Mouse (Mus musculus) CH12.LX (cell line): Measurements from ENCODE around the gene Ccdc15. TPM values are rescaled to one million over a fixed set of nuclear protein-coding genes. Genes with fewer than 3 reads are reported as not detected.

Source experiments
- DNase-seq: peaks from one replicate; pipeline ENCODE4 v3.0.0-alpha.2; 2013; ENCODE audit errors: extremely low read depth
- H3K27ac ChIP-seq: 2 replicates; pipeline ENCODE4 v1.5.1; 2012; ENCODE audit warnings: low read depth, mild to moderate bottlenecking, control low read depth, moderate library complexity; ENCODE audit not compliant: insufficient read depth
- H3K27me3 ChIP-seq: replicated peaks from 2 replicates; pipeline ENCODE3; 2012; ENCODE audit warnings: inconsistent platforms
- H3K36me3 ChIP-seq, 2 experiments: replicated peaks in 1 of 2; 2 replicates each; pipeline versions ENCODE3 to v1.6.1; 2012; ENCODE audit warnings: inconsistent platforms in 1 of 2, low read length in 1 of 2, mild to moderate bottlenecking in 1 of 2, mixed read lengths in 1 of 2, moderate library complexity in 1 of 2; ENCODE audit not compliant: control insufficient read depth in 1 of 2, insufficient read depth in 1 of 2
- H3K4me1 ChIP-seq, 2 experiments: 2 replicates each; pipeline ENCODE4 v1.6.1; 2012; ENCODE audit warnings: inconsistent platforms in 1 of 2, moderate library complexity in 1 of 2; ENCODE audit not compliant: insufficient read depth in 2 of 2, control insufficient read depth in 1 of 2
- H3K4me2 ChIP-seq: 2 replicates; pipeline ENCODE4 v1.6.1; 2012; ENCODE audit warnings: low read depth, mild to moderate bottlenecking, control low read depth; ENCODE audit not compliant: poor library complexity, insufficient read depth, severe bottlenecking
- H3K4me3 ChIP-seq, 3 experiments: fragments of 150-350 bp in 1 of 3; sonication (generic) in 1 of 3; replicated peaks in 1 of 3; 2 replicates each; pipeline versions ENCODE3 to v1.5.1; 2011 to 2012; ENCODE audit warnings: low read depth in 2 of 3, low read length in 2 of 3, mild to moderate bottlenecking in 2 of 3, moderate library complexity in 2 of 3, control low read depth in 1 of 3, improper control_type of control experiment in 1 of 3, inconsistent platforms in 1 of 3, mixed read lengths in 1 of 3; ENCODE audit not compliant: poor library complexity in 1 of 3
- H3K79me2 ChIP-seq: replicated peaks from 2 replicates; pipeline ENCODE4 v1.6.1; 2012; ENCODE audit warnings: mild to moderate bottlenecking, moderate library complexity; ENCODE audit not compliant: control insufficient read depth, poor library complexity, insufficient read depth, severe bottlenecking; ENCODE audit errors: extremely low read depth
- H3K9ac ChIP-seq: 2 replicates; pipeline ENCODE4 v1.6.1; 2012; ENCODE audit warnings: low read depth, mild to moderate bottlenecking, control low read depth, moderate library complexity; ENCODE audit not compliant: insufficient read depth
- H3K9me3 ChIP-seq: replicated peaks from 2 replicates; pipeline ENCODE3; 2012; ENCODE audit warnings: low read length, inconsistent platforms, mixed read lengths
- E2F4 ChIP-seq: IDR thresholded peaks from 2 replicates; pipeline ENCODE4 v1.6.1; 2011; ENCODE audit warnings: low read depth, low read length, improper control_type of control experiment; ENCODE audit not compliant: insufficient replicate concordance
- EP300 ChIP-seq: IDR thresholded peaks from 2 replicates; pipeline ENCODE4 v1.6.1; 2011; ENCODE audit warnings: low read length, improper control_type of control experiment
- HCFC1 ChIP-seq: IDR thresholded peaks from 2 replicates; pipeline ENCODE4 v1.6.1; 2012; ENCODE audit warnings: low read depth, mild to moderate bottlenecking, inconsistent platforms, low read length, improper control_type of control experiment
- MAFK ChIP-seq: IDR thresholded peaks from 2 replicates; pipeline ENCODE4 v1.6.1; 2011; ENCODE audit warnings: low read length, improper control_type of control experiment; ENCODE audit not compliant: insufficient replicate concordance
- MAZ ChIP-seq: IDR thresholded peaks from 2 replicates; pipeline ENCODE4 v1.6.1; 2012; ENCODE audit warnings: low read depth, mild to moderate bottlenecking, inconsistent platforms, low read length, improper control_type of control experiment, moderate library complexity
- MXI1 ChIP-seq: IDR thresholded peaks from 2 replicates; pipeline ENCODE4 v1.6.1; 2011; ENCODE audit warnings: mild to moderate bottlenecking, low read depth, low read length, improper control_type of control experiment
- NELFE ChIP-seq: IDR thresholded peaks from 2 replicates; pipeline ENCODE4 v1.6.1; 2011; ENCODE audit warnings: low read depth, low read length, improper control_type of control experiment
- PAX5 ChIP-seq: IDR thresholded peaks from 2 replicates; pipeline ENCODE4 v1.6.1; 2012; ENCODE audit warnings: low read length, inconsistent platforms, mixed read lengths
- POLR2A ChIP-seq: IDR thresholded peaks from 2 replicates; pipeline ENCODE4 v1.6.1; 2011; ENCODE audit warnings: low read depth, mild to moderate bottlenecking, improper control_type of control experiment, low read length
- RAD21 ChIP-seq: IDR thresholded peaks from 2 replicates; pipeline ENCODE4 v1.6.1; 2011; ENCODE audit warnings: low read depth, mild to moderate bottlenecking, low read length, improper control_type of control experiment, moderate library complexity
- RCOR1 ChIP-seq: conservative IDR thresholded peaks from 2 replicates; pipeline ENCODE4 v1.6.1; 2012; ENCODE audit warnings: low read depth, mild to moderate bottlenecking, inconsistent platforms, low read length, improper control_type of control experiment
- SIN3A ChIP-seq: IDR thresholded peaks from 2 replicates; pipeline ENCODE4 v1.6.1; 2012; ENCODE audit warnings: low read length, improper control_type of control experiment, inconsistent platforms
- USF1 ChIP-seq: IDR thresholded peaks from 2 replicates; pipeline ENCODE4 v1.6.1; 2014; ENCODE audit warnings: low read depth, mild to moderate bottlenecking, inconsistent platforms, low read length, improper control_type of control experiment
- ZC3H11A ChIP-seq: IDR thresholded peaks from 2 replicates; pipeline ENCODE4 v1.6.1; 2012; ENCODE audit warnings: low read depth, mild to moderate bottlenecking, inconsistent platforms, low read length, improper control_type of control experiment
- ZKSCAN1 ChIP-seq: IDR thresholded peaks from 2 replicates; pipeline ENCODE4 v1.6.1; 2012; ENCODE audit warnings: low read depth, inconsistent platforms, low read length, improper control_type of control experiment, borderline replicate concordance
- ZNF384 ChIP-seq: IDR thresholded peaks from 2 replicates; pipeline ENCODE4 v1.6.1; 2012; ENCODE audit warnings: low read depth, low read length, improper control_type of control experiment, inconsistent platforms
- dilution Hi-C: fragments of 300-500 bp; cut with MboI; formaldehyde crosslinking; loops from 2 replicates; pipeline ENCODE4 v1.14.3; 2020; ENCODE audit warnings: low sequenced_read_pairs; ENCODE audit not compliant: extremely low pct_unique_long_range_greater_than_20kb, extremely low pct_ligation_motif_present
- in situ Hi-C: fragments of 300-500 bp; cut with MboI; formaldehyde crosslinking; loops from 3 replicates; pipeline ENCODE4 v1.14.3; 2019; ENCODE audit warnings: low sequenced_read_pairs, low pct_ligation_motif_present, low pct_unique_long_range_greater_than_20kb, mixed read lengths
- polyA plus RNA-seq: library from polyadenylated mRNA; unstranded; fragments of >175 nt; gene quantifications from 2 replicates; pipeline ENCODE4 v1.2.1, GENCODE M21; 2012; ENCODE audit warnings: low read depth; ENCODE audit not compliant: insufficient read length
- total RNA-seq, 2 experiments: library from RNA; depleted of rRNA; stranded (reverse); fragments of 300-350 nt in 1 of 2; fragments of >200 nt in 1 of 2; gene quantifications; 2 replicates each; pipeline ENCODE4 v1.2.3; 2012 to 2014

Ccdc15 gene
- total and polyA plus RNA-seq, 3 experiments, result 5.3 to 7.0 (median 6.3) TPM

DNA sequence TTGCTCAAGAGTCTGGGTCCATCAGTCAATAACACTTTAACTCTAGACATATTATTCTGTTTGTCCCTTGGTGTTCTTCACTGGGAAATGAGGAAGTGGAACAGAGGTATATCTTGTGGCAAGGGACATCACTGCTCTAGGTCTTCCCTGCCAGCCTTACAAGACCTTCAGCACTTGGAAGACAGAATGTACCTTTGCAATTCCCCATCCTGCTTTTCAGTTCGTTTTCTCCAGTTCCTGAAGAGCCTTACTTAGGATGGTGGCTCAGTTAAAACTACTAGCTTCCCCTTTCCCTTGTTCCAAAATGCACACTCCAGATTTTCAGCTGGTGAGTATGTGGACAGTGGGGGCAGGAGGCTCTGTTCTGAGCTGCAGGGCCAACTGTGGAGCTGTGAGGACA lies 14.6 kb upstream of the Ccdc15 start:
- Histone ChIP-seq H3K27me3 (no peaks in the 10 kb centered on the region), H3K27ac (no peak overlapping the region), H3K36me3 (no peaks in the 10 kb centered on the region), H3K9me3 (no peaks in the 10 kb centered on the region), H3K4me1 (peaks cover 0 to 12% of the 10 kb centered on the region in 2 experiments; a peak in 1 of 4 replicates), H3K4me3 (no peak overlapping the region), H3K9ac (no peak overlapping the region), H3K79me2 (no peaks in the 10 kb centered on the region), H3K4me2 (no peak overlapping the region)
- no peak for DNase-seq
- dilution Hi-C loops, result no loop called here
- TF ChIP-seq HCFC1, result no peak
- TF ChIP-seq POLR2A, result no peak
- TF ChIP-seq NELFE, result no peak
- no peak for TF ChIP-seq MXI1
- TF ChIP-seq PAX5, result no peak
- no peak for TF ChIP-seq USF1
- no peak for TF ChIP-seq MAFK
- no peak for TF ChIP-seq RCOR1
- no peak for TF ChIP-seq MAZ
- TF ChIP-seq EP300, result no peak
- in situ Hi-C loops, result no loop called here

DNA sequence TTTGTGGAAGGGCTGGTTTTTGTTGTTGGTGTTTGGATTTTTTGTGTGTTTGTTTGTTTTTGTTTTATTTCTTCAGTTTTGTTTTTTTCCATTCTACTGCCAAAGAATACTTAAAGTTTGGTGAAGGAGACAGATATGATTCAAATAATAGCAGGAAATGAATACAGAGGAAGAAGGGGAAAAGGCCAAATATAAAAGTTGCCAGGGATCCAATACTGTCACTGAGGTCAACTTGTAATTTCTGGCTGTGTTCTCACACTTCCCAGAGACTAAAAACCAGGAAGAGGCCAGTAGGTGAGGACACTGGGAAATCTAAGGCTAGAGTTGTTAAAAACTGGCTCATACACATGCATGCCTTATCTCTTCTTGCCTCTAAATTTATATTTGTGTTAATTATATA lies 13.9 kb upstream of the Ccdc15 start:
- dilution Hi-C loops (no loop called here), in situ Hi-C loops (no loop called here)
- no peak overlapping the region for H3K4me3 ChIP-seq
- H3K27me3 ChIP-seq, result no peaks in the 10 kb centered on the region
- H3K36me3 ChIP-seq, result no peaks in the 10 kb centered on the region
- H3K9ac ChIP-seq, result no peak overlapping the region
- no peak for DNase-seq
- peaks cover 0 to 12% of the 10 kb centered on the region in 2 experiments; a peak in 1 of 4 replicates for H3K4me1 ChIP-seq
- no peak for TF ChIP-seq RAD21
- TF ChIP-seq HCFC1, result no peak
- no peak for TF ChIP-seq MAFK
- TF ChIP-seq NELFE, result no peak
- TF ChIP-seq PAX5, result no peak
- no peak for TF ChIP-seq SIN3A
- TF ChIP-seq ZNF384, result no peak
- TF ChIP-seq ZC3H11A, result no peak
- no peak for TF ChIP-seq USF1
- TF ChIP-seq ZKSCAN1, result no peak
- no peak for TF ChIP-seq E2F4
- TF ChIP-seq, all 38 proteins: peak for 0
- no peaks in the 10 kb centered on the region for H3K79me2 ChIP-seq
- H3K27ac ChIP-seq, result no peak overlapping the region
- no peaks in the 10 kb centered on the region for H3K9me3 ChIP-seq
- H3K4me2 ChIP-seq, result no peak overlapping the region
